Mouse (Mus musculus): ENCODE results near the gene Fabp3. TPM values are rescaled to one million over a fixed set of nuclear protein-coding genes. Genes with fewer than 3 reads are reported as not detected.

Gene Fabp3
- total RNA-seq, 2 experiments from 2014 or later: 5,802 to 6,041 TPM

- DNase-seq: no peak
Observed at GRCm38 (mm10) chr4:130325446-130325845, 17.1 kb downstream of the Fabp3 start.

DNA sequence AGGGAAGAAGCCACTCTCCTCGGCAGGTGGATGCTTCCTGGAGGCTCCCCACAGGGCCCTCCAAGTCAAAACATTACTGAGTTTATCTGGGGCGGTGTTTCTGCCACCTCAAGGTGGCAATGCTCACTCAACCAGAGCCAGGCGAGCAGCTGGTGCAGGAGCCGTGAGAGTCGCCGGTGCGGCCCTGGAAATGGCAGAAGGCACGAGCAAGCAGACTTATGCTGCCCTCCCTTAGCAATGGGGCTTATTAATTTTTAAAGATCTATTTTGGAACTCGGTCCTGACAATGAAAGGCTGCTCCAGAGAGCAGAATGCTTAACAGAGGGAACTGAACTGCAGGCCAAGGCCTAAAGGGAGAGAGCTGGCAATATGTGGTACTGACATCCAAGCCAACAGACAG, 19.0 kb downstream of the Fabp3 start:
- peak in 1 of 2 experiments; percentile 10 for DNase-seq

DNA sequence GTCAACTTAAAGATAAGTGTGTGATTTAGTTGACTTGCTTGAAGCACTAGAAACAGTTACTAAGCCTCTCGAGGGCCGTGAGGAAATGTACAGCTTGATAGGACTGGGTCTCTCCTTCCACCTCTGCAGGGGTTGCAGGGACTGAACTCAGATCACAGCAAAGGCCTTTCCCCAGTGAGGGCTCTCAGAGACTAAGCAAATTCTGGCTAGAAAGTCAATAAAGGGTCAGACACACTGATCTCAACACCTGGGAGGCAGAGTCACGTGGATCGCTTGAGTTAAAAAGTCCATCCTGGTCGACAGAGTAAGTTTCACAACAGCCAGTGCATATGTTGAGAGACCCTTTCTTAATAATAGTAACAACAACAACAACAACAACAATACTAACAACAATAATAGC, 27.5 kb downstream of the Fabp3 start:
- no peak for DNase-seq

DNA sequence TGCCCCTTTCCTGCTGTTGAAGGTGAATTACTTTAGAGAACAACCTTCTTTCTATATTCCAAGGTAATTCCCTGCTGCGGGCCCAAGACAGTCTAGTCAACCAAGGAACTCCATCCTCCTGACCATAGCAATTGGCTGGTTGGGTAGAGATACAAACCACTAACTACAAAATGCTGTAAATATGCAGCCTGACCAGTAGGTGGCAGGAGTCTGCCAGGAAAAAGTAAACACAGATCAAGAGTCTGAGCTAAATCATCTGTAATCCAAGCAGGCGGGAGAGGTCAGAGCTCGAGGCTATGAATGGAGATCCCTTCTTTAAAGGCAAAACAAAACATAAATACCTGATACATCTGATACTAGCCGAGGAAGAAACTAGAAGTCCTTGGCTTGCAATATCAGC, 33.3 kb downstream of the Fabp3 start:
- DNase-seq: peak; percentile 50 to 73

GRCm38 (mm10) chr4:130349666-130350065, 41.3 kb downstream of the Fabp3 start:
- DNase-seq: no peak

DNA sequence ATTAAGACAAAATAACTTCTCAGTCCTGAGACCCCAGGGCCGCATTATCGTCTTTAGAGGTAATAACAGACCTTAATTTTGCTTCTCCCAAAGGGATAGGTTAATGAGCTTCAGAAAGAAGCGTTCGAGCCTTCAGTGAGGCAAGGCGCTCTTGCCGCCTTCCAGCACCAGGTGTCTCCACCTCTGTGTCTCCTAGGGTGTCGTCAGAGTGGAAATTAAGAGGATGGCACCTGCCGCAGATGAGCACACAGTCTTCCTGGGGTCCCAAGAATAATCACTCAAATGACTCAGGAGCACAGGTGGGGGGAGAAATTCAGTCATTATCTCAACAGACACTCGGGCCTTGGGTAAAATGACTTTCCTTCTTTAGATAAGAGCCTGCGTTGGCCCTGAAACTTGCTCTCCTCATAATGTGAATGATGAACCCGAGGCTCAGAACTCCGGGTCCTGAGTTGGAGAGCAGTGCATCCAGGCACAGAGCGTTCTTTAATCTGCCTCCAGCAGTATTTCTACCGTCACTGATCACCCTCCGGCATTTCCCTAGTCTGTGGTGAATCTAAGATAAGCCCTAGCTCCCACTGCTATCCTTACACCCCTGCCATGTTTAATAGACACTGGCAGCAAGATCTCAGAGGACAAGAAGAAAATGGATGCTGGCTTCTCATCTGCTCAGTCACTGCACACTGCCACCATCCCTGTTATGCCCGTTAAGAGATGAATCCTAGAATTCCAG, 42.5 kb downstream of the Fabp3 start:
- no peak for DNase-seq

DNA sequence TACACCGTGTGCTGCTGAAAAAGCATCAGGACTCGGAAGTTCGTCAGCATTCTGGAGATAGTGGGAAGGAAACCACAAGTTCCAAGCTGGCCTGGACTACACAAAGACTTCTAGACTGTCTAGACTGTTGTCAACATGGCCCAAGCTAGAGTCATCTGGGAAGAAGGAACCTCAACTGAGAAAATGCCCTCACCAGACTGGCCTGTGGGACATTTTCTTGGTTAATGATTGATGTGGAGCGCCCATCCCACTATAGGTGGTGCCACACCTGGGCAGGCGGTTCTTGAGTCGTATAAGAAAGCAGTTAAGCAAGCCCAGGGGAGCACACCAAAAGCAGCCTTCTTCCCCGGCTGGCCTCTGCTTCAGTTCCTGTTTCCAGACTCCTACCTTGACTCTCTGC, 44.2 kb downstream of the Fabp3 start:
- DNase-seq: no peak

- DNase-seq: no peak
Observed at GRCm38 (mm10) chr4:130357946-130358345, 49.6 kb downstream of the Fabp3 start.

- DNase-seq: peak; percentile 99 to 100
Observed at GRCm38 (mm10) chr4:130359486-130360237, 51.3 kb downstream of the Fabp3 start, which contains the start of the genes Zcchc17 and Snrnp40. Gene Zcchc17, minus strand, starts transcription at chr4:130359943. Gene Snrnp40, plus strand, starts transcription at chr4:130360132.

DNA sequence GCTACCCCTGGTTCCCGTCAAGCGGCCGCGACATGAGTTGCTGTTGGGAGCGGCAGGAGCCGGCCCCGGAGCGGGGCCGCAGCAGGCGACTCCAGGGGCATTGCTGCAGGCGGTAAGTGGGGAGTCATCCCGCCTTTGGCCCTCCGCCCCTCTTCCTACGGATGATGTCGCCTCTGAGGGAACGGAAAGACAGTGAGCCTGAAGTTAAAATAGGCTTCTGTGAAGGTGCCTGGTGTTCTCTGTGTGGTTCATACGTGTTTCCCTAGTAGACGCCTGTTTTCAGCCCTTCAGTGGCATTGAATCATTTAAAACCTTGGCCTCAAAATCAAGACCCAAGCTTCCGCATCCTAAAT, 51.8 kb downstream of the Fabp3 start:
- DNase-seq: no peak

Other genes starting within 250 kb of the Fabp3 start
- 10 to 100 TPM; 31.3 to 40.1 TPM for gene Pef1, start 206.0 kb upstream of the Fabp3 start, total RNA-seq (2021)
- gene Hcrtr1, start 169.2 kb upstream of the Fabp3 start, total RNA-seq (2021): not detected
- gene Tinagl1, start 133.5 kb upstream of the Fabp3 start, total RNA-seq (2021): 10 to 100 TPM; 55.7 to 66.1 TPM
- not detected for gene Gm853, start 86.2 kb upstream of the Fabp3 start, total RNA-seq (2021)
- gene Serinc2, start 29.4 kb upstream of the Fabp3 start, total RNA-seq (2021): 1 to 10 TPM; 2.0 to 2.2 TPM
- gene Gm10570, start 79 bp downstream of the Fabp3 start, total RNA-seq (2021): not detected
- 10 to 100 TPM; 22.4 to 26.3 TPM for gene Zcchc17, start 51.3 kb downstream of the Fabp3 start, total RNA-seq (2021)
- gene Snrnp40, start 51.5 kb downstream of the Fabp3 start, total RNA-seq (2021): 10 to 100 TPM; 15.3 to 17.5 TPM